Mouse (Mus musculus): ENCODE data around the gene Coq3.

- TF ChIP-seq CTCF (IDR thresholded peaks at IDR 0.05; ENCODE audit: control insufficient read depth, insufficient read depth, low read length) (no peak), POLR2A (IDR thresholded peaks at IDR 0.05; ENCODE audit: borderline replicate concordance, control insufficient read depth, low read depth, low read length) (no peak)
These were observed 14.2 kb upstream of the Coq3 start for GRCm38 (mm10) chr4:21865226-21865625.

All from bone marrow, adult 2 months (tissue).